Mouse (Mus musculus): Measurements from ENCODE around the gene Cep70.

The Cep70 gene

GRCm38 (mm10) chr9:99319343-99319951 lies 76.3 kb downstream of the Cep70 start:
- no peak for DNase-seq (ENCODE audit: low read depth, low spot score)

GRCm38 (mm10) chr9:99320006-99320405 lies 76.8 kb downstream of the Cep70 start:
- no peak for DNase-seq (ENCODE audit: low read depth, low spot score)

- no peak for DNase-seq (ENCODE audit: low read depth, low spot score)
Observed at GRCm38 (mm10) chr9:99325208-99325929, 82.2 kb downstream of the Cep70 start.

- DNase-seq (ENCODE audit: low read depth, low spot score): no peak
Observed at GRCm38 (mm10) chr9:99325961-99326360, 82.8 kb downstream of the Cep70 start.

GRCm38 (mm10) chr9:99326881-99327280 lies 83.7 kb downstream of the Cep70 start:
- DNase-seq (ENCODE audit: low read depth, low spot score): no peak

- DNase-seq (ENCODE audit: low read depth, low spot score): no peak
Observed at GRCm38 (mm10) chr9:99336538-99336937, 93.4 kb downstream of the Cep70 start.

- no peak for DNase-seq (ENCODE audit: low read depth, low spot score)
Observed at GRCm38 (mm10) chr9:99338293-99338692, 95.1 kb downstream of the Cep70 start.

GRCm38 (mm10) chr9:99339182-99339581 lies 96.0 kb downstream of the Cep70 start:
- DNase-seq (ENCODE audit: low read depth, low spot score): no peak

- no peak for DNase-seq (ENCODE audit: low read depth, low spot score)
Observed at GRCm38 (mm10) chr9:99340126-99340525, 97.0 kb downstream of the Cep70 start.

- DNase-seq (ENCODE audit: low read depth, low spot score): no peak
Observed at GRCm38 (mm10) chr9:99341600-99341999, 98.4 kb downstream of the Cep70 start.

GRCm38 (mm10) chr9:99345351-99345792 lies 102.2 kb downstream of the Cep70 start:
- DNase-seq (ENCODE audit: low read depth, low spot score): no peak

All from retina, postnatal 7 days (tissue).